Mouse (Mus musculus) ovary, adult 10 weeks (tissue): Measurements from ENCODE around the gene Lyrm9. TPM values are rescaled to one million over a fixed set of nuclear protein-coding genes. Genes with fewer than 3 reads are reported as not detected.

Source experiments
- polyA plus RNA-seq: library from polyadenylated mRNA; stranded (reverse); fragments of 350-450 nt; fragmentation: Illumina TruSeq; extraction: RNeasy Lipid Tissue Mini Kit (QIAGEN cat#74804); gene quantifications from one replicate; pipeline ENCODE4 v1.2.3, GENCODE M21; 2014

Gene Lyrm9
- 5.0 TPM for polyA plus RNA-seq

GRCm38 (mm10) chr11:78826442-78827013 is at the start of gene Lyrm9:
Gene Lyrm9, plus strand, starts transcription at chr11:78826584.

Other genes starting within 250 kb of the Lyrm9 start
- 94.3 TPM for gene Nlk, start 129.2 kb upstream of the Lyrm9 start, polyA plus RNA-seq
- gene Ccnq, start 74.9 kb upstream of the Lyrm9 start, polyA plus RNA-seq = 4.8 TPM
- 9.1 TPM for gene Nos2, start 94.2 kb downstream of the Lyrm9 start, polyA plus RNA-seq
- 6.6 TPM for gene Lgals9, start 158.4 kb downstream of the Lyrm9 start, polyA plus RNA-seq